Mouse (Mus musculus) small intestine, adult 2 months (tissue): ENCODE measurements around the gene Nkg7.

Experiments
- CTCF ChIP-seq: fragments of 200-500 bp; IDR thresholded peaks from 2 replicates; pipeline ENCODE4 v1.5.1; 2012; ENCODE audit warnings: low read depth, mild to moderate bottlenecking, control low read depth, inconsistent platforms, low read length, moderate library complexity, mixed read lengths; ENCODE audit not compliant: insufficient replicate concordance, insufficient read length; ENCODE audit errors: extremely low read depth
- POLR2A ChIP-seq: fragments of 200-500 bp; IDR thresholded peaks from 2 replicates; pipeline ENCODE4 v1.6.1; 2012; ENCODE audit warnings: low read depth, mild to moderate bottlenecking, control low read depth, inconsistent platforms, low read length, moderate library complexity

DNA sequence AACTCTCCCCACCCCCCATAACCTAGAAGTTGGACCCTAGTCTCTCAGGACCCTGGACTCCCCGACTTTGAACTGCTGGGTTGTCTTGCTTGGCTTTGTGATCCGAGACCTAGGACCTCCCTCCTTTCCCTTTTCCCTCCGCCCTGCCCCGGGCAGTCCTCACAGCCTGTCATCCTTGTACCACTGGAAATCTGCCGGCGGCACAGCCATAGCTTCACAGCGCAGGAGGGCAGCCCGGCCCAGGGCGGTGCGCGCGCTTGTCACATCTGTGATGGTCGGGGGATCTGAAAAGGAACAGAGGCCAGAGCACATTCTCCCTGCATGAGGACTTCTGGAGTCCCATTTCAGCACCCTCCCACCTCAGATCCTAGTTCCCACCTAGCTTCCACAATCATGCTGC, 39.5 kb downstream of the Nkg7 start:
- no peak for TF ChIP-seq POLR2A
- no peak for TF ChIP-seq CTCF
